Mouse (Mus musculus) stomach, postnatal 0 days (tissue): ENCODE results near the gene Ak4.

Experiments
- CTCF ChIP-seq: IDR thresholded peaks from 2 replicates; pipeline ENCODE4 v1.5.1; 2016; ENCODE audit warnings: antibody characterized with exemption, low read depth, mild to moderate bottlenecking, moderate library complexity
- EP300 ChIP-seq: optimal IDR thresholded peaks from 2 replicates; pipeline ENCODE3; 2016; ENCODE audit warnings: antibody characterized with exemption

DNA sequence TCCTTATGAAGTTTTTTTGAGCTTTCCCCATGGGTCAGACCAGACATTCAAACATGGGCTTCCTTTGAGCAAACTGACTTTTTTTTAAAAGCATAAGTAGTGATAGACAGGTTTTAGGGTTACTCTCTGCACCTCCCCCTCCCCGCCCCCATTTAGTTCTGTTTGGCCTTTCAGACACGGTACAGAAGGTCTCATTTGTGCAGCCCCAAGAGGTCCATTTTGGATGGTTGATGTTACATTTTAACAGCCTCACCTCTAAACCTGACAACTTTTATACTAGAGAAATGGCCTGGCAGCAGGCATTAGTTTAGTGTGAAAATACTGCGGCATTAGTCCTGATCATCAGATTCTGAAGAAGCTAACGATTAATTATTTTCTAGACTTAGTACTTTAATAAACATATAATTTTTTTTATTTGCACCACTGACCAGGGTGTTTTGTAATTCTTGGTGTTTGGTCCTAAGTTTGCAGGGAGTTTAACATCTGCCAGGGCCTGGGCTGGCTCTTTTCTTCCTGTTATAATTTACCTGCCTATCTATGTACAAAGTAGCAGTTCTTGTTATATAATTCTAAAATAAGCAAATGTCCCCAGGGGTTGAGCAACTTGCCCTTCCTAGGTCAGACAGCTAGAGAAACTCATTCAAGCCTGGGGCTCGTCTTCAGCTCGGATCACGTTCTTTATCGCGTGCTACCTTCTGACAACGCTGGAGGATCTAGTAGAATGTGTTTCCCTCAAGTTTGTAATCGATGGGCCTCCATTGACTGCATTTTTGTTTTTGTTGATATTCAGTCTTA is 9.0 kb downstream of the Ak4 start:
- TF ChIP-seq CTCF (no peak), EP300 (no peak)
